ENCODE assay signal across 8 mouse cellular contexts in genomic region chr9:20887704-20888385, GRCm38 (mm10). TPM values are rescaled to one million over a fixed set of nuclear protein-coding genes. Genes with fewer than 3 reads are reported as not detected.
A peak's percentile ranks its signal among the peaks of the same experiment; 100 is the strongest.
DNase-seq lines count a peak whose midpoint lies in the region; ATAC-seq and TF ChIP-seq lines count a peak whose summit lies in the region.

TSS of gene Ppan (plus strand) at chr9:20888175.

- peak within 1 kb of the TSS; percentile 74 for H3K4me2 ChIP-seq in heart, embryonic 12.5 days
- peak within 1 kb of the TSS; percentile 64 for H3K4me2 ChIP-seq in kidney, postnatal 0 days (ENCODE audit: low read length)
- peak within 1 kb of the TSS; percentile 76 for H3K4me2 ChIP-seq in liver, embryonic 11.5 days
- H3K4me2 ChIP-seq in stomach, embryonic 14.5 days (replicated peaks; ENCODE audit: low read depth, low read length) = peak within 1 kb of the TSS; percentile 92

- H3K4me1 ChIP-seq in heart, embryonic 12.5 days (replicated peaks) = peaks cover 8% of the 10 kb centered on the region
- H3K4me1 ChIP-seq in kidney, postnatal 0 days (replicated peaks; ENCODE audit: insufficient read depth, low read length) = no peaks in the 10 kb centered on the region
- H3K4me1 ChIP-seq in liver, embryonic 11.5 days (replicated peaks; ENCODE audit: control insufficient read depth, insufficient read depth, low read length) = peaks cover 16% of the 10 kb centered on the region
- H3K4me1 ChIP-seq in stomach, embryonic 14.5 days (ENCODE audit: control insufficient read depth, insufficient read depth, low read length) = no peaks in the 10 kb centered on the region

- H3K27me3 ChIP-seq in heart, embryonic 12.5 days (replicated peaks) = no peaks in the 10 kb centered on the region
- H3K27me3 ChIP-seq in kidney, postnatal 0 days (ENCODE audit: insufficient read depth, low read length) = no peaks in the 10 kb centered on the region
- H3K27me3 ChIP-seq in liver, embryonic 11.5 days (replicated peaks; ENCODE audit: control insufficient read depth, insufficient read depth, low read length) = no peaks in the 10 kb centered on the region
- no peaks in the 10 kb centered on the region for H3K27me3 ChIP-seq in stomach, embryonic 14.5 days (ENCODE audit: control insufficient read depth, insufficient read depth, low read length)

- peak within 1 kb of the TSS; percentile 87 for H3K4me3 ChIP-seq in heart, embryonic 12.5 days
- H3K4me3 ChIP-seq in kidney, postnatal 0 days (replicated peaks; ENCODE audit: low read depth, low read length) = peak within 1 kb of the TSS; percentile 62
- peak within 1 kb of the TSS; percentile 67 for H3K4me3 ChIP-seq in liver, embryonic 11.5 days (ENCODE audit: low read depth, low read length)
- peak within 1 kb of the TSS; percentile 74 for H3K4me3 ChIP-seq in stomach, embryonic 14.5 days (ENCODE audit: low read depth, low read length)

- TF ChIP-seq CTCF in kidney, postnatal 0 days (IDR thresholded peaks at IDR 0.05; ENCODE audit: low read depth) = no peak

- H3K9me3 ChIP-seq in heart, embryonic 12.5 days (replicated peaks) = 0 out of 2 replicates have a peak, but pooled peaks cover 6% of the 10 kb centered on the region
- no peaks in the 10 kb centered on the region for H3K9me3 ChIP-seq in kidney, postnatal 0 days (replicated peaks; ENCODE audit: low read length)
- no peaks in the 10 kb centered on the region for H3K9me3 ChIP-seq in liver, embryonic 11.5 days (ENCODE audit: control insufficient read depth, low read length)
- no peaks in the 10 kb centered on the region for H3K9me3 ChIP-seq in stomach, embryonic 14.5 days (ENCODE audit: control insufficient read depth, low read depth, low read length)

- peaks cover 37% of the 10 kb centered on the region for H3K36me3 ChIP-seq in heart, embryonic 12.5 days
- H3K36me3 ChIP-seq in kidney, postnatal 0 days (ENCODE audit: insufficient read depth, low read length) = peaks cover 28% of the 10 kb centered on the region
- peaks cover 35% of the 10 kb centered on the region for H3K36me3 ChIP-seq in liver, embryonic 11.5 days (ENCODE audit: control insufficient read depth, insufficient read depth, low read length)
- peaks cover 36% of the 10 kb centered on the region for H3K36me3 ChIP-seq in stomach, embryonic 14.5 days (ENCODE audit: control insufficient read depth, insufficient read depth, low read length)

- under 1% methylated on average over 43 of the region's 43 CpGs for WGBS in heart, embryonic 12.5 days
- WGBS in kidney, postnatal 0 days = under 1% methylated on average over 36 of the region's 43 CpGs
- under 1% methylated on average over 36 of the region's 43 CpGs for WGBS in liver, embryonic 11.5 days
- under 1% methylated on average over 43 of the region's 43 CpGs for WGBS in stomach, embryonic 14.5 days

- peak within 1 kb of the TSS; percentile 88 for H3K9ac ChIP-seq in heart, embryonic 12.5 days
- peak within 1 kb of the TSS; percentile 88 for H3K9ac ChIP-seq in kidney, postnatal 0 days (ENCODE audit: low read depth, low read length)
- H3K9ac ChIP-seq in liver, embryonic 11.5 days (ENCODE audit: low read depth, low read length) = peak within 1 kb of the TSS; percentile 93
- peak within 1 kb of the TSS; percentile 62 for H3K9ac ChIP-seq in stomach, embryonic 14.5 days (replicated peaks; ENCODE audit: low read depth, low read length)

- DNase-seq in CD4-positive helper T cell, adult 2 months (ENCODE audit: low read depth, low spot score) = peak; percentile 96
- DNase-seq in brain, embryonic 18.5 days (ENCODE audit: low read depth, low spot score) = peak; percentile 94
- DNase-seq in kidney, postnatal 0 days (ENCODE audit: low spot score) = peak; percentile 99
- peak; percentile 90 for DNase-seq in liver, embryonic 11.5 days (ENCODE audit: low spot score)
- DNase-seq in naive thymus-derived CD4-positive, alpha-beta T cell, adult 2 months (ENCODE audit: low read depth) = peak; percentile 95

- peak within 1 kb of the TSS; percentile 84 for H3K27ac ChIP-seq in heart, embryonic 12.5 days (ENCODE audit: poor library complexity, severe bottlenecking)
- H3K27ac ChIP-seq in kidney, postnatal 0 days = peak within 1 kb of the TSS; percentile 83
- H3K27ac ChIP-seq in liver, embryonic 11.5 days (ENCODE audit: low read depth, low read length) = peak within 1 kb of the TSS; percentile 95
- H3K27ac ChIP-seq in stomach, embryonic 14.5 days (ENCODE audit: low read length) = peak within 1 kb of the TSS; percentile 97

- peak; percentile 100 for ATAC-seq in erythroid progenitor cell, adult 5-6 weeks (replicated peaks; ENCODE audit: low FRiP score, poor library complexity, severe bottlenecking)
- peak; percentile 95 for ATAC-seq in heart, embryonic 12.5 days (ENCODE audit: insufficient number of reproducible peaks, low FRiP score)
- ATAC-seq in kidney, postnatal 0 days (replicated peaks; ENCODE audit: low FRiP score, low read depth) = peak; percentile 94
- ATAC-seq in liver, embryonic 11.5 days (replicated peaks; ENCODE audit: low FRiP score) = peak; percentile 90
- ATAC-seq in stomach, embryonic 14.5 days (ENCODE audit: insufficient number of reproducible peaks, insufficient read depth, low FRiP score, low read depth) = peak; percentile 94

RNA-seq across cellular contexts. Expression of gene Ppan, which starts in this region (rescaled TPM):
- 6.7 and 19.1 TPM in 2 replicates for total RNA-seq in erythroid progenitor cell, adult 5-6 weeks (2015; ENCODE audit: low replicate concordance)
- total RNA-seq in erythroid progenitor cell, adult 5-6 weeks (2017; ENCODE audit: low replicate concordance) = 7.1 and 16.2 TPM in 2 replicates
- 43.5 and 44.3 TPM in 2 replicates for polyA plus RNA-seq in heart, embryonic 12.5 days (2016; fragmentation: Nextera tagmentation; extraction: Ambion mirVana)
- polyA plus RNA-seq in kidney, postnatal 0 days (2015; fragmentation: Nextera tagmentation; extraction: Ambion mirVana) = 56.3 and 57.9 TPM in 2 replicates
- 170 and 178 TPM in 2 replicates for polyA plus RNA-seq in liver, embryonic 11.5 days (2014; fragmentation: Nextera tagmentation; extraction: Ambion mirVana)
- polyA plus RNA-seq in stomach, embryonic 14.5 days (2014; fragmentation: Nextera tagmentation; extraction: Ambion mirVana) = 72.7 and 74.6 TPM in 2 replicates

Comparison
In these comparisons a context has a peak if more than half of its experiments do, and no peak if none do; other contexts are left out.
1. Peak in every context shown above with its lines: DNase-seq, ATAC-seq, H3K4me3 ChIP-seq and H3K27ac ChIP-seq.